Mouse (Mus musculus) cerebellum, postnatal 4 days (tissue): ENCODE data around the gene Eif4g3.

Experiments used
- DNase-seq, 2 experiments: peaks; one replicate each; pipeline ENCODE4 v3.0.0; 2022; ENCODE audit warnings: low spot score in 2 of 2, mixed read lengths in 1 of 2

The Eif4g3 gene

DNA sequence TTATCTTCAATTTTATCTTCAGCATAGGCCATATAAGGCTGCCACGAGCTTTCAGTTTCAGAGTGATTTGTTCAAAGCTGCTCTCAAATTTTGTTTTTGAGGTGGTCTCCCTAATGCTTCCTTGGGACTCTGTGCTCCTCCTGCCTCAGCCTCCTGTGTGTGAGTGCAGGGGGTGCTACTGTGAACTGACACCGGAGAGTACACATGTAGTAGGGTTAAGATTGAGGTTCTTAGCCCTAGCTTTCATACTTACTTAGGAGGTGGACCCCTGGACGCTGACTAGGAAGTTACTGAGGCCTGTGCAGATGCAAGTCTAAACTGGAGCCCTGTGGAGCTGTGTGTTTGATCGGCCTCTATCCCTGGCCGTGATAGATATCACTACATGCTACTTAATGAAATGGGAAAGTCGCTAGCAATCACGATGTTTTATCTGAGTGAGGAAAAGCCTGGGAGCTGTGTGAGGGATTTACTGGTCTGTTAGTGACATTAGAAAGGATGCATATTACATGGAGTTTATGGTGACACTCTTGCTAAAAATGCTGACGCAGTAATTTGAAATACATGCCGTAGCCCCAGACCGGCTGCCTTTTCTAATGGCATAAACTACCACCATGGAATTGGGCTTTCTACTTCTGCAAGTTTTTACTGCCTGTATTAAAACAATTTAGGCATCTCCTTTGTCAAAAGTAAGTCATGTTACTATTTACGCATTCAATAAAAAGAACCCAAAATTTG is 225.3 kb downstream of the Eif4g3 start:
- no peak for DNase-seq

GRCm38 (mm10) chr4:138219331-138219730 is 226.5 kb downstream of the Eif4g3 start:
- no peak for DNase-seq

DNA sequence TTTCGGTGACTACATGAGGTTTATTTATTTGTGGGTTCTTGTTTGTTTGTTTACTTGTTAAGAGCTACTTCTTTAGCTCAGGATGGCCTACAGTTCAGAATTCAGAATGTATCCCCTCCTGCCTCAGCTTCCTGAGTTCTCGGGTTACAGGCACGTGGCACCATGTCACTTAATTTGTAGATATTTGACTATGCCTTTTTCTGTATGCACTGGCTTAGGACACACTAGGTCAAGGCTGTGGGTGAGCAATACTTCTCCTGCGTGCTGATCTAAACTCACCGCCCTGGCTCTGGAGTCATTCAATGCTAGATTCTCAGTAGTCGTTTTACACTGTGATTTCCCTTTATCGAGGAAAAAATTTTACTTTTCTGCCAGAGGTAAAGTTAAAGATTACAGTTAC is 227.9 kb downstream of the Eif4g3 start:
- DNase-seq = no peak

GRCm38 (mm10) chr4:138221406-138221805 is 228.6 kb downstream of the Eif4g3 start:
- DNase-seq = no peak

GRCm38 (mm10) chr4:138222396-138222795 is 229.6 kb downstream of the Eif4g3 start:
- DNase-seq = no peak

DNA sequence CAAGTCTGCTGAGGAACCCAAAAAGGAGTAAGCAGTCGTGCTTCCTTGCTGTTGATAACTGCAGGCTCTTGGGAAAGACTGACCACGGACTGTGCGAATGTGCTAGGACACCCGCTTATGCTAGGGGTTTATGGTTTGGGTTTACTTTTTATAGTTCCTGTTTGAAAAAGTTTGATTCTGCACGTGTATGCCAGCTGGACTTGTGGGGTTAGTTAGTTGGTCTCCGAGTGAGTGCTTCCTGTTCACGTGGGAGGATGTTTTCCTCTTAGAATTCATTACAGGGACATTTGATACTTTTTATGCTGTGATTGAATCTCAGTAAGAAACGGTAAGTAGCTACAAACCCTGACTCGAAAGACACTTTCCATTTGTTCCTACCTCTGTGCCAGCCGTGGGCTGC is 230.8 kb downstream of the Eif4g3 start:
- no peak for DNase-seq

- no peak for DNase-seq
Observed at GRCm38 (mm10) chr4:138246756-138247665, 254.2 kb downstream of the Eif4g3 start.

DNA sequence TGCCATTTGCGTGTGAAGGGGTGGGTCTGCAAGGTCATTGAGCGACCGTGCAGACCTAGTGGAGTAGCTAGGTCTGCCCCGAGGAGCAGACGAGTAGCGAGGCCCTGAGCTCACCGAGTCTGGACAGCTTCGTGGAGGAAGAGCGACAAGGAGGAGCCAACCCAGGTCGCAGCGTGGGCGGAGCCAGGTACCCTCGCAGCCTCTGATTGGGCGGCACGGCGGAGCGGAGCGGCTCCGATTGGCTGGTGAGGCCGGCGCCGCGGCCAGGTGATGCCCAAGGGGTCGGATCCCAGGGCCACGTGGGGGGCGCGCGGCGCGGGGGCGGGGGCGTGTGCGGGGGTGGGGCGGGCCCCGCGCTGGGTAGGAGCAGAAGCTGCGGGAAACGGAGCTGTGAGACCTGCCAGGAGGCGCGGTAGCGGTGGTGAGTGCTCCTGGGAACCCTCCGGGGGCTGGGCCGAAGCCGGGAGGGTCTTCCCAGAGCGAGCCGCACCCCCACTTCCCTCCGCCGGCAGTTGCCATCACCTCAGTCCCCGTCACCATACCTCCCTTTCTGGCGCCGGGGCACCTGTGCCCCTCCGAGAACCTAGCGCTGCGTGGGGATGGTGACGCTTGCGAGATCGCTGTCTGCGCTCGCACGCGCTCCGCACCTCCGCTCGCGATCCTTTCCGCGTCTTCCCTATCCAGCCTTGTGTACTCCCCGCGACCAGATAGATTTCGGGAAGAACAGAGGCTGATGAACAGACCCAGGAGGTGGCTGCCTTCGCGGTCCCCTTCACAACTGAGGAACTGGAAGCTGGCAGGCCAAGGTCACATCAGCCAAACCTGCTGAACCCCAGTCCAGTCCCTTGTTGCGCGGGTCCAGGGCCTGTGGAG is 257.5 kb downstream of the Eif4g3 start, which contains the start of the genes Sh2d5 and Kif17:
Sh2d5 (plus strand) TSS at position 316 of the 873 bp plus-strand sequence.
Kif17 (plus strand) TSS at position 348 of the 873 bp plus-strand sequence.
- peak; percentile 66 to 83 for DNase-seq

DNA sequence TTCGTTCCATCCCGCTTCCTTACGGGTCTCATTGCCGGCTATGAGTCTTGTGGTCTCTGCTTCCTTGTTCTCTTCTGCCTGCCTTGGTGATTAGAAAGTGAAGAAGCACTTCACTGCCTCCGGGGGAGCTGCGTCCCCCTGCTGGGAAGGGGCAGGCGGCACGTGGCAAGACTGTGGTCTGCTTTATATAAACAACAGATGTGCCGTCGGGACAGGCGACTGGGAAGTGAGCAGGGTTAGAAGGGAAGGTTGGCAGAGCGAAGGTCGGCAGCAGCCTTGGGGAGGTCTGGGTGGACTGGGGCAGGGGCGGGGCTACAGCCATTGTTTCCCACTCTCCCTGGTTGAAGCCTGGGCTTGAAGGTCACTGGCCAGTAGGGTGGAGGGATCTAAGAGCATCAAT is 259.0 kb downstream of the Eif4g3 start:
- no peak for DNase-seq

DNA sequence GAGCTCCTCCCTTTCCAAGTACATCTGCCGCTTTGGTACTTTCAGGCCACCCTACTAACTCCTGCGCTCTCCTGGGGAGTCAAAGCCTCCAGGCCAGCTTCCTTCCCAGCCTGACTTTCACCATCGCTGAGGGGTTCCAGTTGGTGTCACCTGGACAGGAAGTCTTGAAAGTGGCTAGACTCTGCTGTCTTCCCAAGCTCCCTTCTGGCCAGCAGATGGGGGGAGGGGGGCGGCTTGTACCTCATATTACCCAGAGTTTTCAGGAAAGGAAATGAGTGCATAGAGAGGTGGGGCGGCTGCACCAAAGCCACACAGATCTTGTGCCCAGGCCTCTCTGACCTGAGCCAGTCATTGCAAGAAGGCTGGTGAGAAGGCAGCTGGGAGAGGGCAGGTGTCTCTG is 259.4 kb downstream of the Eif4g3 start:
- no peak for DNase-seq

DNA sequence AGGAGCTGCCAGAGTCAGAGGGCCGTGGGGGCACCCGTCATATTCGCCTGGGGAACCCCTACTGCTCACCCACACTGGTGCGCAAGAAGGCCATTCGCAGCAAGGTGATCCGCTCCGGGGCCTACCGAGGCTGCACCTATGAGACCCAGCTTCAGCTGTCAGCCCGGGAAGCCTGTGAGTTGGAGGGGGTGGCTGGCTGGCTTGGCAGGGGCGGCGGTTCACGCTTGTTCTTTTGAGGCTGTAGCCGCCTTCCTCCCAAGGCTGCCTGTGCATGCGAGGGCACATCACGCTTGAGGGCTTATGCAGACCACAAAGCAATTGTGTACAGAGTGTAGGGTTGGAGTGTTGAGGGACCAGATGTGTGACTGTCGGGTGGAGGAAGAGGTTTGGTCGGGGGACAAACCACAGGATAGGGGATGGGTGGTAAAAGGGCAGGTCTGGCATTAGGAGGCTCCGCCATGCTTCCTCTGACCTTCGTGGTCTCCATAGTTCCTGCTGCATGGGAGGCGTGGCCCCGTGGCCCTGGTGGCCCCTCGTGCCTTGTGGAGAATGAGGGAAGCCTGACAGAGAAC is 264.4 kb downstream of the Eif4g3 start:
- DNase-seq = no peak
